Mouse (Mus musculus) CD4-positive, CD25-positive, alpha-beta regulatory T cell, adult 4 months (primary cell): ENCODE measurements around the gene Fen1. TPM values are rescaled to one million over a fixed set of nuclear protein-coding genes. Genes with fewer than 3 reads are reported as not detected.
"Not testable (repeated sequence)": the region's sequence is repeated elsewhere in the genome, so short reads cannot be mapped to it uniquely, and the experiment has no call there.

ENCODE experiments used
- ATAC-seq: one replicate; pipeline ENCODE4 v1.8.0; 2017
- polyA plus RNA-seq, 2 experiments: library from polyadenylated mRNA; unstranded; fragments of 100-300 nt; shearing (Covaris generic); gene quantifications; one replicate each; pipeline ENCODE4 v1.2.1; 2017

Fen1 gene
- polyA plus RNA-seq, 2 experiments from 2014 or later = 50.1 to 81.1 TPM

DNA sequence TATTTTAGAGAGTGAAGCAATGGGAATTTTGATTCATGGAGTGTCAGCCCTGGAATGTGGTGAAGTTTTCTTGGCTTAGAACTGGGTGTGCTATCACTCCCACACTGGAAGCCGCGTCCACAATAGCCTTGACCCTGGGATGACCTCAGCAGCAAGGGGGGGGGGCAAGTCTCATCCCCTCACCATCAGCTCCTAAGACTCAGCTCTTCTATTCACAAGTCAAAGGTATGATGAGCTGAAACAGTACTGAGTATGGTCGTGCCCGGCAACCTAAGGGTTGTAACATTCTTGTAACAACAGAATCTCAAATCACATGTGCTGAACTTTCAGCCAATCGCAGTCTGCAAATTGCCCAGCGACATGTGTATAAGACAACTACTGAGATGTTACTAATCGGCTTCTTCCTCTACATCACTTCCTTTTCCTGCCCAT lies 27.0 kb downstream of the Fen1 start:
- ATAC-seq = no peak

- ATAC-seq = no peak
Measured at GRCm38 (mm10) chr19:10176477-10176876, 27.5 kb downstream of the Fen1 start.

- no peak for ATAC-seq
Measured at GRCm38 (mm10) chr19:10174956-10175355, 29.0 kb downstream of the Fen1 start.

GRCm38 (mm10) chr19:10173844-10174539 lies 30.0 kb downstream of the Fen1 start:
- no peak for ATAC-seq

DNA sequence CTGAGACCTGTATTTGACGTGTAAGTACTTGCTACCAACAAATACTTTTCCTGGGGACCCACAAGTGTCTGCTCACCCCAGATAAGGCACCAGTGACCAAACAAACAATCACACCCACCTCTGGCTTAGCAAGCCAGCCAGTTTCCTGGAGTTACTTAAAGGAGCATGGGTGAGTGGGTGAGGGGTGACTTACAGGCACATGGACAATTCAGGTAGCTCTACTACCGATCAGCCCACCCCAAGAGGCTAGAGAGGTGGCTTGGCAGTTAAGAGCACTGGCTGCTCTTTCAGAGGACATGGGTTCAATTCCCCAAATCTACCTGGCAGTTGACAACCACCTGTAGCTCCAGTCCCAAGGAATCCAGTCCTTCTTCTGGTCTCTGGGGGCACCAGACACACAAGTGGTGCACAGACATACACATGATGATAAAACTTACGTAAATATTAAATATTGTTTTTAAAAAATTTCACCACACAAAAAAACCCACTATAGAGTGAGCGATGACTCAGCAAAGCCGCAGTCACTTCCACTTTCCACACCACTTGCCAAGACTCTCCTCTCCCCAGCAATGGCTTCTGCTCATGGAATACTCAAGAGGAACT lies 30.8 kb downstream of the Fen1 start:
- no peak for ATAC-seq

- ATAC-seq = no peak
Measured at GRCm38 (mm10) chr19:10171846-10172245, 32.1 kb downstream of the Fen1 start.

- ATAC-seq = no peak
Measured at GRCm38 (mm10) chr19:10171359-10171758, 32.6 kb downstream of the Fen1 start.

- ATAC-seq = no peak
Measured at GRCm38 (mm10) chr19:10170466-10170865, 33.5 kb downstream of the Fen1 start.

GRCm38 (mm10) chr19:10169692-10170330 lies 34.2 kb downstream of the Fen1 start:
- ATAC-seq = not testable (repeated sequence)

GRCm38 (mm10) chr19:10169179-10169578 lies 34.8 kb downstream of the Fen1 start:
- no peak for ATAC-seq

DNA sequence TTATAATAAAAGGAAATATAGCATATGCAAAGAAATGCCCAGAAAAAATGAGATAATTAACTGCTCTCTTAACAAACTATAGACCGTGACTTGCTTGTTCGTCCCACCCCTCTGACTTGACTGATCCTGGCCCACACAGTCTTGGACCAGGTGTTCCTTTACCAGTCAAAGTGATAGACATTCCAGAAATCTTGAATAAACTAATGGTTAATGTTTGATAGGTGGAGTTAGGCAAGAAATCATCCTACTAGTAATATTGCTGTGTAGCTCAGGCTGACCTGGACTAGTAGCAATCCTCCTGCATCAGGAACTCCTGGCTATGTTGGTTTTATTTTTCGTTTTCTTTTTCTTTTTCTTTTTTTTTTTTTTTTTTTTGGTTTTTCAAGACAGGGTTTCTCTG lies 35.5 kb downstream of the Fen1 start:
- no peak for ATAC-seq

GRCm38 (mm10) chr19:10167951-10168350 lies 36.0 kb downstream of the Fen1 start:
- ATAC-seq = no peak

DNA sequence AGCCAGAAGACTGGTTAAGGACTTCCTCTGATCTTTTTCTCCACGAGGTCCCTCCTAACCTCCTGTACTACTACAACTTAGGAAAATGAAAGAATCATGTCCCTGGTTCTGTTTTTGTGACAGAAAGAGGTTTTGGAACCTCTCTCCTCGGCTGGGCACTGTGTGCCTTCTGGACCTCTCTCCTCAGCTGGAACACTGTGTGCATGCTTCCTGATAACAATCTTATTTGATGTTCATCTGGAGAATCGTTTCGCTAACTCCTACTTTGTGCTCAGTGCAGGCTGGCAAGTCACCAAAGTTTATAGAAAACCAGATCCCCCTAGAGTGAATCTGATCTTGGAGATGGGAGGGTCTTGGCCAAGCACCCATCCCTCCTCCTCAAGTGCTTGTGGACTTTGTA lies 36.9 kb downstream of the Fen1 start:
- ATAC-seq = no peak

GRCm38 (mm10) chr19:10165928-10166327 lies 38.0 kb downstream of the Fen1 start:
- ATAC-seq = not testable (repeated sequence)

DNA sequence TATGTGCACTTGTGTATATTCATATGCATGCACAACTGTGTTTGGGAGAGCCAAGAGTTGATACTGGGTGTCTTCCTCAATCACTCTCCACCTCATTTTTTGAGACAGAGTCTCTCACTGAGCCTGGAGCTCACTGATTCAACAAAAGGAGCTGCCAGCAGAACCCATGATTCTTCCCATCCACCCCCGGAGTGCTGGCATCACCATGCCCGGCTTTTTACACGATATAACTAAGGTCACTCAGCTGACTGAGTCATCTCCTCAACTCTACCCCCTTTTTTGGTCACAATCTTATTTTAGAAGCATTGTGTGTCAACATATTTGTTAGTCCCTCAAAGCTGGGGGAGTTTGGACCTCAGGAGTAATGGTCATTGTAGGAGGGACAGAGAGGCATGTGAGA lies 40.1 kb downstream of the Fen1 start:
- ATAC-seq = no peak

GRCm38 (mm10) chr19:10157725-10158124 lies 46.2 kb downstream of the Fen1 start:
- no peak for ATAC-seq

DNA sequence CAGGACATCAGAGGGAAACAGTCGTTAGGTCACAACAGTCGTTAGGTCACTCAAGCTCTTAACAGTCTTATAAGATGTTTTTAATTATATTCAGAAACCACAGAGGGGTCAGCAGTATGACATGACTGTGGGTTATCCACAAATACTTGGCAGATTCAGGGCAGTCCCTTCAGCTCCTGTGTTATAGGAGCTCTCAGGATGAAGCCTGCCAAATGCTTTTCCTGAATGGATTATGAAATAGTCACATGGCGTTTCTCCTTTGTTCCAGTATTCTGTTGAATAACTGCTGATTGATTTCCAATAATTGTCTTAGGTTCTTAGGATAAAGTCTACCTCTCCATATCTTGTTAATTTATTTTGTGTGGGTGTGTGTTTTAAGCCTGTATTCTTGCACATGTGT lies 54.8 kb downstream of the Fen1 start:
- ATAC-seq = no peak

Other genes starting within 250 kb of the Fen1 start
- 1,000 to 10,000 TPM; 2,170 to 2,387 TPM for gene Fth1, start 223.6 kb downstream of the Fen1 start, polyA plus RNA-seq
- gene Best1, start 202.5 kb downstream of the Fen1 start, polyA plus RNA-seq = under 1 TPM; 0.29 to 0.31 TPM
- gene Rab3il1, start 202.5 kb downstream of the Fen1 start, polyA plus RNA-seq = not detected
- gene Fads3, start 162.6 kb downstream of the Fen1 start, polyA plus RNA-seq = not detected
- gene Fads2, start 102.4 kb downstream of the Fen1 start, polyA plus RNA-seq = under 1 TPM in 1 of 2 experiments, not detected in 1; 0.34 TPM
- gene Fads1, start 21.3 kb downstream of the Fen1 start, polyA plus RNA-seq = 1 to 10 TPM; 4.9 to 6.8 TPM
- gene Tmem258, start 155 bp downstream of the Fen1 start, polyA plus RNA-seq = 100 to 1,000 TPM; 288 to 332 TPM
- under 1 TPM in 1 of 2 experiments, not detected in 1; 0.19 TPM for gene Myrf, start 36.6 kb upstream of the Fen1 start, polyA plus RNA-seq
- gene Dagla, start 100.7 kb upstream of the Fen1 start, polyA plus RNA-seq = not detected
- not detected for gene Syt7, start 184.9 kb upstream of the Fen1 start, polyA plus RNA-seq